Mouse (Mus musculus) heart, embryonic 13.5 days (tissue): ENCODE data around the gene Rnf213. TPM values are rescaled to one million over a fixed set of nuclear protein-coding genes. Genes with fewer than 3 reads are reported as not detected.
"Not testable (repeated sequence)": the region's sequence is repeated elsewhere in the genome, so short reads cannot be mapped to it uniquely, and the experiment has no call there.

ENCODE experiments used
- ATAC-seq: fragments of 200-750 bp; cut with Nextera tagmentation; 2 replicates; pipeline ENCODE4 v1.8.0; 2017; ENCODE audit warnings: moderate TSS enrichment; ENCODE audit not compliant: insufficient number of reproducible peaks, low FRiP score, low TSS enrichment; ENCODE audit errors: extremely low read depth
- H3K27ac ChIP-seq: fragments of 300-500 bp; sonication (generic); replicated peaks from 2 replicates; pipeline ENCODE4 v1.5.1; 2015; ENCODE audit warnings: moderate library complexity, mild to moderate bottlenecking, inconsistent platforms
- H3K27me3 ChIP-seq: fragments of 300-500 bp; sonication (generic); replicated peaks from 2 replicates; pipeline ENCODE4 v1.6.1; 2015; ENCODE audit warnings: mild to moderate bottlenecking, inconsistent platforms
- H3K36me3 ChIP-seq: fragments of 300-500 bp; sonication (generic); 2 replicates; pipeline ENCODE4 v1.6.1; 2015; ENCODE audit warnings: mild to moderate bottlenecking, inconsistent platforms
- H3K4me1 ChIP-seq: fragments of 300-500 bp; sonication (generic); 2 replicates; pipeline ENCODE4 v1.6.1; 2015; ENCODE audit warnings: inconsistent platforms
- H3K4me2 ChIP-seq: fragments of 300-500 bp; sonication (generic); 2 replicates; pipeline ENCODE4 v1.6.1; 2015; ENCODE audit warnings: inconsistent platforms, mild to moderate bottlenecking, moderate library complexity
- H3K4me3 ChIP-seq: fragments of 300-500 bp; sonication (generic); 2 replicates; pipeline ENCODE4 v1.5.1; 2015; ENCODE audit warnings: moderate library complexity, mild to moderate bottlenecking, inconsistent platforms
- H3K9ac ChIP-seq: fragments of 300-500 bp; sonication (generic); 2 replicates; pipeline ENCODE4 v1.6.1; 2015; ENCODE audit warnings: inconsistent platforms, mild to moderate bottlenecking, moderate library complexity
- H3K9me3 ChIP-seq: fragments of 300-500 bp; sonication (generic); 2 replicates; pipeline ENCODE4 v1.6.1; 2016; ENCODE audit warnings: inconsistent platforms
- WGBS: fragments of 180-500 bp; shearing (Covaris S2); methylation state at CpG from one replicate; pipeline ENCODE4 v1.1.7; 2015; ENCODE audit warnings: mixed read lengths; 5-methylcytosine and 5-hydroxymethylcytosine counted together
- polyA plus RNA-seq: library from polyadenylated mRNA; unstranded; fragments of >200 nt; fragmentation: Nextera tagmentation; extraction: Ambion mirVana; gene quantifications from 2 replicates; pipeline ENCODE4 v1.2.1, GENCODE M21; 2015

Rnf213 gene
- polyA plus RNA-seq, 1 experiment from 2014 or later, result 6.8 TPM

- H3K27ac ChIP-seq, result no peak overlapping the region
- no peak for ATAC-seq
- no peak overlapping the region for H3K4me3 ChIP-seq
- no peak overlapping the region for H3K9ac ChIP-seq
- peaks cover 8% of the 10 kb centered on the region for H3K4me1 ChIP-seq
- H3K27me3 ChIP-seq, result no peaks in the 10 kb centered on the region
- peaks cover 4% of the 10 kb centered on the region; the same call in 1 of the 2 replicates for H3K9me3 ChIP-seq
- H3K4me2 ChIP-seq, result peak overlapping the region; percentile 5; the same call in 1 of the 2 replicates
- WGBS, result 30% methylated on average over 11 of the region's 11 CpGs
- peaks cover 74% of the 10 kb centered on the region for H3K36me3 ChIP-seq
Measured at GRCm38 (mm10) chr11:119363534-119364145, 29.3 kb upstream of the Rnf213 start.

GRCm38 (mm10) chr11:119375425-119375824, 17.5 kb upstream of the Rnf213 start:
- H3K9ac ChIP-seq, result no peak overlapping the region
- peaks cover 8% of the 10 kb centered on the region; the same call in 1 of the 2 replicates for H3K4me1 ChIP-seq
- no peak for ATAC-seq
- H3K9me3 ChIP-seq, result no peaks in the 10 kb centered on the region
- H3K27ac ChIP-seq, result no peak overlapping the region
- no peak overlapping the region for H3K4me2 ChIP-seq
- H3K36me3 ChIP-seq, result peaks cover 44% of the 10 kb centered on the region
- WGBS, result 69% methylated on average over 6 of the region's 6 CpGs
- no peak overlapping the region for H3K4me3 ChIP-seq
- no peaks in the 10 kb centered on the region for H3K27me3 ChIP-seq

GRCm38 (mm10) chr11:119377326-119377725, 15.6 kb upstream of the Rnf213 start:
- Histone ChIP-seq H3K4me3 (no peak overlapping the region), H3K4me2 (no peak overlapping the region), H3K27ac (no peak overlapping the region)

GRCm38 (mm10) chr11:119378551-119378950, 14.3 kb upstream of the Rnf213 start:
- H3K4me3 ChIP-seq, result no peak overlapping the region
- WGBS, result 92% methylated on average over 1 of the region's 1 CpGs
- H3K9ac ChIP-seq, result no peak overlapping the region
- no peaks in the 10 kb centered on the region for H3K27me3 ChIP-seq
- ATAC-seq, result no peak
- no peak overlapping the region for H3K27ac ChIP-seq
- H3K36me3 ChIP-seq, result peaks cover 54% of the 10 kb centered on the region
- H3K9me3 ChIP-seq, result no peaks in the 10 kb centered on the region
- peaks cover 20% of the 10 kb centered on the region for H3K4me1 ChIP-seq
- no peak overlapping the region for H3K4me2 ChIP-seq

More at GRCm38 (mm10) chr11:119377326-119377725, 15.6 kb upstream of the Rnf213 start:
- H3K9ac ChIP-seq, result no peak overlapping the region
- no peaks in the 10 kb centered on the region for H3K27me3 ChIP-seq
- no peaks in the 10 kb centered on the region for H3K9me3 ChIP-seq
- H3K4me1 ChIP-seq, result peaks cover 20% of the 10 kb centered on the region
- peaks cover 54% of the 10 kb centered on the region for H3K36me3 ChIP-seq
- ATAC-seq, result no peak
- 84% methylated on average over 11 of the region's 11 CpGs for WGBS

GRCm38 (mm10) chr11:119381631-119382337, 11.1 kb upstream of the Rnf213 start:
- Histone ChIP-seq H3K9ac (peak overlapping the region; percentile 65), H3K9me3 (no peaks in the 10 kb centered on the region), H3K36me3 (peaks cover 46% of the 10 kb centered on the region), H3K27ac (peak overlapping the region; percentile 79), H3K4me3 (no peak overlapping the region), H3K27me3 (no peaks in the 10 kb centered on the region), H3K4me2 (0 out of 2 replicates have a peak overlapping the region, but pooled peaks have one; percentile 25), H3K4me1 (peaks cover 24% of the 10 kb centered on the region)
- ATAC-seq, result peak; percentile 42; the same call in 1 of the 2 replicates
- WGBS, result 29% methylated on average over 9 of the region's 9 CpGs

- Histone ChIP-seq H3K9ac (peak overlapping the region; percentile 65), H3K27me3 (no peaks in the 10 kb centered on the region), H3K4me1 (peaks cover 30% of the 10 kb centered on the region), H3K4me3 (no peak overlapping the region), H3K4me2 (no peak overlapping the region), H3K27ac (peak overlapping the region; percentile 79), H3K36me3 (peaks cover 40% of the 10 kb centered on the region), H3K9me3 (no peaks in the 10 kb centered on the region)
- ATAC-seq, result no peak
- WGBS, result 64% methylated on average over 6 of the region's 6 CpGs
Measured at GRCm38 (mm10) chr11:119382338-119382850, 10.5 kb upstream of the Rnf213 start.

GRCm38 (mm10) chr11:119384904-119385303, 8.0 kb upstream of the Rnf213 start:
- WGBS, result 38% methylated on average over 4 of the region's 4 CpGs
- H3K4me1 ChIP-seq, result peaks cover 45% of the 10 kb centered on the region
- H3K27ac ChIP-seq, result peak overlapping the region; percentile 39; the same call in 1 of the 2 replicates

GRCm38 (mm10) chr11:119386306-119386705, 6.6 kb upstream of the Rnf213 start:
- Histone ChIP-seq H3K9ac (no peak overlapping the region), H3K27me3 (no peaks in the 10 kb centered on the region), H3K27ac (no peak overlapping the region), H3K4me1 (peaks cover 49% of the 10 kb centered on the region), H3K4me3 (no peak overlapping the region), H3K9me3 (no peaks in the 10 kb centered on the region), H3K36me3 (peaks cover under 1% of the 10 kb centered on the region; the same call in 1 of the 2 replicates), H3K4me2 (no peak overlapping the region)
- 90% methylated on average over 5 of the region's 5 CpGs for WGBS
- ATAC-seq, result no peak

More at GRCm38 (mm10) chr11:119384904-119385303, 8.0 kb upstream of the Rnf213 start:
- H3K4me2 ChIP-seq, result no peak overlapping the region
- ATAC-seq, result no peak
- no peak overlapping the region for H3K4me3 ChIP-seq
- H3K36me3 ChIP-seq, result peaks cover 15% of the 10 kb centered on the region
- H3K9me3 ChIP-seq, result no peaks in the 10 kb centered on the region
- no peaks in the 10 kb centered on the region for H3K27me3 ChIP-seq
- H3K9ac ChIP-seq, result peak overlapping the region; percentile 37; the same call in 1 of the 2 replicates

GRCm38 (mm10) chr11:119387273-119387672, 5.6 kb upstream of the Rnf213 start:
- not testable (repeated sequence) for H3K36me3 ChIP-seq, H3K27me3 ChIP-seq, H3K4me3 ChIP-seq, H3K9ac ChIP-seq, H3K9me3 ChIP-seq, ATAC-seq
- WGBS, result 1% methylated on average over 3 of the region's 3 CpGs
- peaks cover 49% of the 10 kb centered on the region for H3K4me1 ChIP-seq
- H3K4me2 ChIP-seq, result peak overlapping the region; percentile 30; the same call in 1 of the 2 replicates
- H3K27ac ChIP-seq, result peak overlapping the region; percentile 83

- H3K27me3 ChIP-seq, result peaks cover 8% of the 10 kb centered on the region
- H3K4me2 ChIP-seq, result peak overlapping the region; percentile 90
- H3K9ac ChIP-seq, result peak overlapping the region; percentile 91
- peak overlapping the region; percentile 97 for H3K27ac ChIP-seq
- H3K4me1 ChIP-seq, result peaks cover 62% of the 10 kb centered on the region
- no peaks in the 10 kb centered on the region for H3K36me3 ChIP-seq
- H3K4me3 ChIP-seq, result peak overlapping the region; percentile 69
- no peaks in the 10 kb centered on the region for H3K9me3 ChIP-seq
- under 1% methylated on average over 35 of the region's 35 CpGs for WGBS
- peak; percentile 16; the same call in 1 of the 2 replicates for ATAC-seq
Measured at GRCm38 (mm10) chr11:119389851-119390270, 3.0 kb upstream of the Rnf213 start.
